Mouse (Mus musculus) c-Kit-negative CD71-positive TER-119-positive erythroid progenitor cells, embryonic 14.5 days (primary cell): ENCODE results near the gene Foxn3.
"Not testable (repeated sequence)": the region's sequence is repeated elsewhere in the genome, so short reads cannot be mapped to it uniquely, and the experiment has no call there.

Experiments used
- DNase-seq: peaks from one replicate; pipeline ENCODE4 v3.0.0-alpha.2; 2013; ENCODE audit warnings: low read depth, low spot score

Foxn3 gene

GRCm38 (mm10) chr12:99221087-99221846 lies 342.1 kb downstream of the Foxn3 start:
- DNase-seq: no peak

GRCm38 (mm10) chr12:99220333-99220732 lies 343.0 kb downstream of the Foxn3 start:
- DNase-seq: no peak

- DNase-seq: no peak
Measured at GRCm38 (mm10) chr12:99219812-99220211, 343.6 kb downstream of the Foxn3 start.

GRCm38 (mm10) chr12:99217145-99217698 lies 346.2 kb downstream of the Foxn3 start:
- no peak for DNase-seq

GRCm38 (mm10) chr12:99216341-99216761 lies 347.0 kb downstream of the Foxn3 start:
- DNase-seq: no peak

GRCm38 (mm10) chr12:99215521-99216255 lies 347.7 kb downstream of the Foxn3 start:
- DNase-seq: no peak

- DNase-seq: no peak
Measured at GRCm38 (mm10) chr12:99214098-99214497, 349.3 kb downstream of the Foxn3 start.

GRCm38 (mm10) chr12:99213218-99213617 lies 350.2 kb downstream of the Foxn3 start:
- no peak for DNase-seq

GRCm38 (mm10) chr12:99209801-99210200 lies 353.6 kb downstream of the Foxn3 start:
- DNase-seq: no peak

- no peak for DNase-seq
Measured at GRCm38 (mm10) chr12:99208251-99208650, 355.1 kb downstream of the Foxn3 start.

GRCm38 (mm10) chr12:99207014-99207612 lies 356.3 kb downstream of the Foxn3 start:
- no peak for DNase-seq

GRCm38 (mm10) chr12:99205734-99206133 lies 357.6 kb downstream of the Foxn3 start:
- no peak for DNase-seq

- no peak for DNase-seq
Measured at GRCm38 (mm10) chr12:99199124-99199483, 364.3 kb downstream of the Foxn3 start.

GRCm38 (mm10) chr12:99198428-99199123 lies 364.8 kb downstream of the Foxn3 start:
- no peak for DNase-seq

- no peak for DNase-seq
Measured at GRCm38 (mm10) chr12:99197031-99197430, 366.4 kb downstream of the Foxn3 start.

GRCm38 (mm10) chr12:99195655-99196054 lies 367.7 kb downstream of the Foxn3 start:
- no peak for DNase-seq

- DNase-seq: not testable (repeated sequence)
Measured at GRCm38 (mm10) chr12:99194120-99194519, 369.3 kb downstream of the Foxn3 start.

- DNase-seq: no peak
Measured at GRCm38 (mm10) chr12:99187671-99188070, 375.7 kb downstream of the Foxn3 start.

GRCm38 (mm10) chr12:99186239-99186638 lies 377.1 kb downstream of the Foxn3 start:
- no peak for DNase-seq

GRCm38 (mm10) chr12:99183261-99183792 lies 380.1 kb downstream of the Foxn3 start:
- DNase-seq: no peak

- no peak for DNase-seq
Measured at GRCm38 (mm10) chr12:99182338-99182737, 381.0 kb downstream of the Foxn3 start.
